In genomic region chr9:59658146-59658545, GRCm38 (mm10) we compare ENCODE assay signal across 8 mouse cellular contexts. TPM values are rescaled to one million over a fixed set of nuclear protein-coding genes. Genes with fewer than 3 reads are reported as not detected.
DNase-seq lines count a peak whose midpoint lies in the region; ATAC-seq and TF ChIP-seq lines count a peak whose summit lies in the region.

No protein-coding gene starts in this region.

- H3K27ac ChIP-seq in heart, embryonic 12.5 days (ENCODE audit: poor library complexity, severe bottlenecking) = peak overlapping the region; percentile 99
- peak overlapping the region; percentile 91; the same call in 1 of the 2 replicates for H3K27ac ChIP-seq in ES-E14 (ENCODE audit: insufficient read depth, low read depth, low read length, poor library complexity, severe bottlenecking)
- H3K27ac ChIP-seq in heart, embryonic 15.5 days = peak overlapping the region; percentile 99
- peak overlapping the region; percentile 100 for H3K27ac ChIP-seq in midbrain, embryonic 10.5 days (replicated peaks)

- H3K4me3 ChIP-seq in heart, embryonic 12.5 days = peak overlapping the region; percentile 89
- H3K4me3 ChIP-seq in ES-E14 (ENCODE audit: insufficient read depth in 1 of 2, low read depth in 1 of 2, low read length in 2 of 2, poor library complexity in 1 of 2, severe bottlenecking in 1 of 2) = peak overlapping the region; percentile 88 to 90
- peak overlapping the region; percentile 91 for H3K4me3 ChIP-seq in heart, embryonic 15.5 days
- H3K4me3 ChIP-seq in midbrain, embryonic 10.5 days = peak overlapping the region; percentile 92

- WGBS in heart, embryonic 12.5 days = 10% methylated on average over 4 of the region's 4 CpGs
- WGBS in heart, embryonic 15.5 days = 5% methylated on average over 4 of the region's 4 CpGs
- WGBS in midbrain, embryonic 10.5 days = 7% methylated on average over 4 of the region's 4 CpGs

- H3K9me3 ChIP-seq in heart, embryonic 12.5 days (replicated peaks) = no peaks in the 10 kb centered on the region
- H3K9me3 ChIP-seq in ES-E14 (ENCODE audit: control insufficient read depth, insufficient read depth, low read depth, low read length) = no peaks in the 10 kb centered on the region
- H3K9me3 ChIP-seq in heart, embryonic 15.5 days (replicated peaks) = no peaks in the 10 kb centered on the region
- H3K9me3 ChIP-seq in midbrain, embryonic 10.5 days (replicated peaks) = no peaks in the 10 kb centered on the region

- no peak for DNase-seq in heart, adult 9 months (ENCODE audit: low spot score in 2 of 2)
- DNase-seq in ES-E14 (ENCODE audit: low read depth, low spot score) = no peak
- no peak for DNase-seq in midbrain, embryonic 10.5 days (ENCODE audit: low spot score)
- no peak for DNase-seq in frontal cortex, postnatal 14 days (ENCODE audit: low spot score in 2 of 2)
- no peak for DNase-seq in adrenal gland, adult 18-20 months (ENCODE audit: low spot score in 2 of 2)

- H3K4me1 ChIP-seq in heart, embryonic 12.5 days (replicated peaks) = peaks cover 47% of the 10 kb centered on the region
- peaks cover 0 to 22% of the 10 kb centered on the region in 2 experiments; a peak in 3 of 4 replicates for H3K4me1 ChIP-seq in ES-E14 (ENCODE audit: control insufficient read depth in 2 of 2, insufficient read depth in 2 of 2, low read length in 2 of 2, poor library complexity in 1 of 2)
- peaks cover 57% of the 10 kb centered on the region for H3K4me1 ChIP-seq in heart, embryonic 15.5 days (replicated peaks)
- H3K4me1 ChIP-seq in midbrain, embryonic 10.5 days = peaks cover 63% of the 10 kb centered on the region

- H3K9ac ChIP-seq in heart, embryonic 12.5 days = peak overlapping the region; percentile 94
- peak overlapping the region; percentile 98 for H3K9ac ChIP-seq in ES-E14 (ENCODE audit: insufficient read depth, low read depth, low read length, poor library complexity, severe bottlenecking)
- H3K9ac ChIP-seq in heart, embryonic 15.5 days = peak overlapping the region; percentile 90

- no peak for ATAC-seq in heart, embryonic 12.5 days (ENCODE audit: insufficient number of reproducible peaks, low FRiP score)
- no peak for ATAC-seq in heart, embryonic 15.5 days (replicated peaks; ENCODE audit: insufficient number of reproducible peaks, insufficient read depth, low FRiP score, low read depth)
- no peak for ATAC-seq in erythroblast, adult 5-6 weeks (replicated peaks; ENCODE audit: low FRiP score, poor library complexity, severe bottlenecking)

- H3K36me3 ChIP-seq in heart, embryonic 12.5 days = peaks cover 24% of the 10 kb centered on the region
- peaks cover 48% of the 10 kb centered on the region for H3K36me3 ChIP-seq in ES-E14 (ENCODE audit: control insufficient read depth, insufficient read depth, low read length, poor library complexity, severe bottlenecking)
- H3K36me3 ChIP-seq in heart, embryonic 15.5 days = 0 out of 2 replicates have a peak, but pooled peaks cover under 1% of the 10 kb centered on the region
- peaks cover 48% of the 10 kb centered on the region for H3K36me3 ChIP-seq in midbrain, embryonic 10.5 days

- H3K4me2 ChIP-seq in heart, embryonic 12.5 days = peak overlapping the region; percentile 82
- H3K4me2 ChIP-seq in heart, embryonic 15.5 days = peak overlapping the region; percentile 65

- in situ Hi-C loops in ES-E14 (cut with MboI; ENCODE audit: low sequenced_read_pairs in 2 of 2, unreplicated experiment in 2 of 2) = no loop called here

- no peaks in the 10 kb centered on the region for H3K27me3 ChIP-seq in heart, embryonic 12.5 days (replicated peaks)
- no peaks in the 10 kb centered on the region for H3K27me3 ChIP-seq in heart, embryonic 15.5 days
- H3K27me3 ChIP-seq in midbrain, embryonic 10.5 days (ENCODE audit: low read depth, poor library complexity, severe bottlenecking) = no peaks in the 10 kb centered on the region

TF ChIP-seq in ES-E14, 5 proteins besides CTCF, POLR2A, EP300 and RAD21:
- no peak for TF ChIP-seq CHD2 (IDR thresholded peaks at IDR 0.05; ENCODE audit: low read depth, low read length)
- TF ChIP-seq HCFC1 (IDR thresholded peaks at IDR 0.05; ENCODE audit: borderline replicate concordance, insufficient read depth, low read length) = no peak
- no peak for TF ChIP-seq ZC3H11A (IDR thresholded peaks at IDR 0.05; ENCODE audit: borderline replicate concordance, low read depth, low read length)
- no peak for TF ChIP-seq ZNF384 (IDR thresholded peaks at IDR 0.05; ENCODE audit: low read depth, low read length)
- TF ChIP-seq MAFK (IDR thresholded peaks at IDR 0.05; ENCODE audit: insufficient read depth, low read depth, low read length) = no peak

RNA-seq across cellular contexts. Expression of gene Pkm, which starts 2.0 kb away (rescaled TPM):
- polyA plus RNA-seq in heart, embryonic 12.5 days (2016; fragmentation: Nextera tagmentation; extraction: Ambion mirVana) = 1,832 and 1,839 TPM in 2 replicates
- 2,243 and 2,388 TPM in 2 replicates for total RNA-seq in ES-E14 (2012; rRNA removed)
- 1,637 and 1,814 TPM in 2 replicates for polyA plus RNA-seq in heart, embryonic 15.5 days (2015; fragmentation: Nextera tagmentation; extraction: Ambion mirVana)
- 2,767 and 3,271 TPM in 2 replicates for polyA plus RNA-seq in midbrain, embryonic 10.5 days (2016; fragmentation: Nextera tagmentation; extraction: Ambion mirVana)
- total RNA-seq in erythroblast, adult 5-6 weeks (2015; ENCODE audit: low replicate concordance) = 36.3 and 60.8 TPM in 2 replicates
- 150 and 158 TPM in 2 replicates for total RNA-seq in erythroblast, adult 5-6 weeks (2017; ENCODE audit: low replicate concordance)
- total RNA-seq in adrenal gland, adult 18-20 months (2021) = 1,000 to 10,000 TPM in 1 of 2 experiments, 100 to 1,000 TPM in 1; 853 to 1,405 TPM

RNA-seq across cellular contexts. Expression of gene Gramd2, which starts 21.8 kb away (rescaled TPM):
- 0.32 TPM in 1 of 2 replicates, not detected in the other for polyA plus RNA-seq in heart, embryonic 12.5 days (2016; fragmentation: Nextera tagmentation; extraction: Ambion mirVana)
- 3.0 and 3.5 TPM in 2 replicates for total RNA-seq in ES-E14 (2012; rRNA removed)
- 0.31 and 0.65 TPM in 2 replicates for polyA plus RNA-seq in heart, embryonic 15.5 days (2015; fragmentation: Nextera tagmentation; extraction: Ambion mirVana)
- polyA plus RNA-seq in midbrain, embryonic 10.5 days (2016; fragmentation: Nextera tagmentation; extraction: Ambion mirVana) = 0.11 and 0.14 TPM in 2 replicates
- total RNA-seq in erythroblast, adult 5-6 weeks (2015; ENCODE audit: low replicate concordance) = 1.3 TPM in 1 of 2 replicates, not detected in the other
- not detected in 2 replicates for total RNA-seq in erythroblast, adult 5-6 weeks (2017; ENCODE audit: low replicate concordance)
- under 1 TPM; 0.13 to 0.64 TPM for total RNA-seq in adrenal gland, adult 18-20 months (2021)

RNA-seq across cellular contexts. Expression of gene Parp6, which starts 41.1 kb away (rescaled TPM):
- 19.5 and 20.0 TPM in 2 replicates for polyA plus RNA-seq in heart, embryonic 12.5 days (2016; fragmentation: Nextera tagmentation; extraction: Ambion mirVana)
- total RNA-seq in ES-E14 (2012; rRNA removed) = 7.9 and 9.4 TPM in 2 replicates
- polyA plus RNA-seq in heart, embryonic 15.5 days (2015; fragmentation: Nextera tagmentation; extraction: Ambion mirVana) = 14.0 and 24.3 TPM in 2 replicates
- polyA plus RNA-seq in midbrain, embryonic 10.5 days (2016; fragmentation: Nextera tagmentation; extraction: Ambion mirVana) = 46.5 and 70.8 TPM in 2 replicates
- 3.1 and 5.4 TPM in 2 replicates for total RNA-seq in erythroblast, adult 5-6 weeks (2015; ENCODE audit: low replicate concordance)
- 1.3 and 1.8 TPM in 2 replicates for total RNA-seq in erythroblast, adult 5-6 weeks (2017; ENCODE audit: low replicate concordance)
- total RNA-seq in adrenal gland, adult 18-20 months (2021) = 10 to 100 TPM; 27.7 to 35.8 TPM

Comparison
In these comparisons a context has a peak if more than half of its experiments do, and no peak if none do; other contexts are left out.
1. RNA of gene Pkm, which starts 2.0 kb away (total RNA-seq): 2,243 to 2,388 TPM in ES-E14 and 853 to 1,405 TPM in adrenal gland, adult 18-20 months; 36.3 to 158 TPM in erythroblast, adult 5-6 weeks; every median in the first group is over 4 times any median in the second.
2. Peak in every context shown above with its lines, with median percentiles within 50 percentile points of each other: H3K27ac ChIP-seq, H3K4me3 ChIP-seq and H3K9ac ChIP-seq.